Mouse (Mus musculus): Measurements from ENCODE around the gene Dgkq. TPM values are rescaled to one million over a fixed set of nuclear protein-coding genes. Genes with fewer than 3 reads are reported as not detected.

Gene Dgkq
- total RNA-seq, 1 experiment = 25.5 TPM

- in situ Hi-C loops (cut with MboI; ENCODE audit: low sequenced_read_pairs in 2 of 2, unreplicated experiment in 2 of 2) = no loop called here
- no peak for DNase-seq (ENCODE audit: low read depth, low spot score)
- no peak overlapping the region for H3K9ac ChIP-seq (ENCODE audit: insufficient read depth, low read depth, low read length, poor library complexity, severe bottlenecking)
Observed at GRCm38 (mm10) chr5:108667370-108667769, 2.1 kb downstream of the Dgkq start.

GRCm38 (mm10) chr5:108665066-108665465 is 4.4 kb downstream of the Dgkq start:
- in situ Hi-C loops (cut with MboI; ENCODE audit: low sequenced_read_pairs in 2 of 2, unreplicated experiment in 2 of 2) = no loop called here
- Histone ChIP-seq H3K9ac (ENCODE audit: insufficient read depth, low read depth, low read length, poor library complexity, severe bottlenecking) (no peak overlapping the region), H3K27ac (ENCODE audit: insufficient read depth, low read depth, low read length, poor library complexity, severe bottlenecking) (no peak overlapping the region), H3K36me3 (ENCODE audit: control insufficient read depth, insufficient read depth, low read length, poor library complexity, severe bottlenecking) (no peaks in the 10 kb centered on the region), H3K9me3 (ENCODE audit: control insufficient read depth, insufficient read depth, low read depth, low read length) (no peaks in the 10 kb centered on the region), H3K4me3 (ENCODE audit: insufficient read depth in 1 of 2, low read depth in 1 of 2, low read length in 2 of 2, poor library complexity in 1 of 2, severe bottlenecking in 1 of 2) (no peak overlapping the region), H3K4me1 (ENCODE audit: control insufficient read depth in 2 of 2, insufficient read depth in 2 of 2, low read length in 2 of 2, poor library complexity in 1 of 2) (peaks cover 2 to 8% of the 10 kb centered on the region in 2 experiments; a peak in 1 of 4 replicates)
- TF ChIP-seq ZNF384 (IDR thresholded peaks at IDR 0.05; ENCODE audit: low read depth, low read length) (no peak), HCFC1 (IDR thresholded peaks at IDR 0.05; ENCODE audit: borderline replicate concordance, insufficient read depth, low read length) (no peak), MAFK (IDR thresholded peaks at IDR 0.05; ENCODE audit: insufficient read depth, low read depth, low read length) (no peak), ZC3H11A (IDR thresholded peaks at IDR 0.05; ENCODE audit: borderline replicate concordance, low read depth, low read length) (no peak), CHD2 (IDR thresholded peaks at IDR 0.05; ENCODE audit: low read depth, low read length) (no peak)
- no peak for DNase-seq (ENCODE audit: low read depth, low spot score)

More at GRCm38 (mm10) chr5:108667370-108667769, 2.1 kb downstream of the Dgkq start:
- TF ChIP-seq HCFC1 (IDR thresholded peaks at IDR 0.05; ENCODE audit: borderline replicate concordance, insufficient read depth, low read length) = no peak
- TF ChIP-seq MAFK (IDR thresholded peaks at IDR 0.05; ENCODE audit: insufficient read depth, low read depth, low read length) = no peak
- TF ChIP-seq CHD2 (IDR thresholded peaks at IDR 0.05; ENCODE audit: low read depth, low read length) = no peak
- TF ChIP-seq ZC3H11A (IDR thresholded peaks at IDR 0.05; ENCODE audit: borderline replicate concordance, low read depth, low read length) = no peak
- TF ChIP-seq ZNF384 (IDR thresholded peaks at IDR 0.05; ENCODE audit: low read depth, low read length) = no peak
- Histone ChIP-seq H3K9me3 (ENCODE audit: control insufficient read depth, insufficient read depth, low read depth, low read length) (no peaks in the 10 kb centered on the region), H3K4me1 (ENCODE audit: control insufficient read depth in 2 of 2, insufficient read depth in 2 of 2, low read length in 2 of 2, poor library complexity in 1 of 2) (peaks cover 2 to 6% of the 10 kb centered on the region in 2 experiments; a peak in 1 of 4 replicates), H3K27ac (ENCODE audit: insufficient read depth, low read depth, low read length, poor library complexity, severe bottlenecking) (no peak overlapping the region), H3K4me3 (ENCODE audit: insufficient read depth in 1 of 2, low read depth in 1 of 2, low read length in 2 of 2, poor library complexity in 1 of 2, severe bottlenecking in 1 of 2) (no peak overlapping the region), H3K36me3 (ENCODE audit: control insufficient read depth, insufficient read depth, low read length, poor library complexity, severe bottlenecking) (no peaks in the 10 kb centered on the region; the same call in 1 of the 2 replicates)

- H3K27ac ChIP-seq (ENCODE audit: insufficient read depth, low read depth, low read length, poor library complexity, severe bottlenecking) = no peak overlapping the region
- no peak overlapping the region for H3K4me3 ChIP-seq (ENCODE audit: insufficient read depth in 1 of 2, low read depth in 1 of 2, low read length in 2 of 2, poor library complexity in 1 of 2, severe bottlenecking in 1 of 2)
- TF ChIP-seq MAFK (IDR thresholded peaks at IDR 0.05; ENCODE audit: insufficient read depth, low read depth, low read length) = no peak
- no peak for DNase-seq (ENCODE audit: low read depth, low spot score)
- peaks cover 4% of the 10 kb centered on the region; the same call in 1 of the 2 replicates for H3K36me3 ChIP-seq (ENCODE audit: control insufficient read depth, insufficient read depth, low read length, poor library complexity, severe bottlenecking)
- peaks cover 0 to 8% of the 10 kb centered on the region in 2 experiments; a peak in 1 of 4 replicates for H3K4me1 ChIP-seq (ENCODE audit: control insufficient read depth in 2 of 2, insufficient read depth in 2 of 2, low read length in 2 of 2, poor library complexity in 1 of 2)
- H3K9me3 ChIP-seq (ENCODE audit: control insufficient read depth, insufficient read depth, low read depth, low read length) = no peaks in the 10 kb centered on the region
- H3K9ac ChIP-seq (ENCODE audit: insufficient read depth, low read depth, low read length, poor library complexity, severe bottlenecking) = no peak overlapping the region
- in situ Hi-C loops (cut with MboI; ENCODE audit: low sequenced_read_pairs in 2 of 2, unreplicated experiment in 2 of 2) = no loop called here
Observed at GRCm38 (mm10) chr5:108662772-108663171, 6.7 kb downstream of the Dgkq start.

GRCm38 (mm10) chr5:108660632-108661268 is 8.7 kb downstream of the Dgkq start:
- in situ Hi-C loops (cut with MboI; ENCODE audit: low sequenced_read_pairs in 2 of 2, unreplicated experiment in 2 of 2) = no loop called here
- DNase-seq (ENCODE audit: low read depth, low spot score) = peak; percentile 93
- Histone ChIP-seq H3K9ac (ENCODE audit: insufficient read depth, low read depth, low read length, poor library complexity, severe bottlenecking) (peak overlapping the region; percentile 83), H3K36me3 (ENCODE audit: control insufficient read depth, insufficient read depth, low read length, poor library complexity, severe bottlenecking) (peaks cover 15% of the 10 kb centered on the region; the same call in 1 of the 2 replicates), H3K4me1 (ENCODE audit: control insufficient read depth in 2 of 2, insufficient read depth in 2 of 2, low read length in 2 of 2, poor library complexity in 1 of 2) (peaks cover 0 to 8% of the 10 kb centered on the region in 2 experiments; a peak in 1 of 4 replicates), H3K4me3 (ENCODE audit: insufficient read depth in 1 of 2, low read depth in 1 of 2, low read length in 2 of 2, poor library complexity in 1 of 2, severe bottlenecking in 1 of 2) (peak overlapping the region; percentile 95 to 99), H3K9me3 (ENCODE audit: control insufficient read depth, insufficient read depth, low read depth, low read length) (no peaks in the 10 kb centered on the region), H3K27ac (ENCODE audit: insufficient read depth, low read depth, low read length, poor library complexity, severe bottlenecking) (no peak overlapping the region)
- TF ChIP-seq CHD2 (IDR thresholded peaks at IDR 0.05; ENCODE audit: low read depth, low read length) = no peak
- no peak for TF ChIP-seq MAFK (IDR thresholded peaks at IDR 0.05; ENCODE audit: insufficient read depth, low read depth, low read length)
- TF ChIP-seq ZC3H11A (IDR thresholded peaks at IDR 0.05; ENCODE audit: borderline replicate concordance, low read depth, low read length) = no peak
- TF ChIP-seq HCFC1 (IDR thresholded peaks at IDR 0.05; ENCODE audit: borderline replicate concordance, insufficient read depth, low read length) = no peak
- no peak for TF ChIP-seq ZNF384 (IDR thresholded peaks at IDR 0.05; ENCODE audit: low read depth, low read length)
